Mouse (Mus musculus): ENCODE data around the gene Scn3b.

Gene Scn3b

GRCm38 (mm10) chr9:40316865-40317660 lies 48.0 kb downstream of the Scn3b start:
- DNase-seq (ENCODE audit: low read depth, low spot score), result peak; percentile 80

- DNase-seq (ENCODE audit: low read depth, low spot score), result peak; percentile 74
Observed at GRCm38 (mm10) chr9:40317735-40318134, 48.7 kb downstream of the Scn3b start.

- DNase-seq (ENCODE audit: low read depth, low spot score), result peak; percentile 81
Observed at GRCm38 (mm10) chr9:40318771-40319170, 49.8 kb downstream of the Scn3b start.

GRCm38 (mm10) chr9:40320405-40320804 lies 51.4 kb downstream of the Scn3b start:
- peak; percentile 72 for DNase-seq (ENCODE audit: low read depth, low spot score)

GRCm38 (mm10) chr9:40320879-40321667 lies 52.1 kb downstream of the Scn3b start:
- peak; percentile 93 for DNase-seq (ENCODE audit: low read depth, low spot score)

- DNase-seq (ENCODE audit: low read depth, low spot score), result no peak
Observed at GRCm38 (mm10) chr9:40321668-40322003, 52.6 kb downstream of the Scn3b start.

- DNase-seq (ENCODE audit: low read depth, low spot score), result no peak
Observed at GRCm38 (mm10) chr9:40322372-40322771, 53.4 kb downstream of the Scn3b start.

GRCm38 (mm10) chr9:40323171-40323570 lies 54.2 kb downstream of the Scn3b start:
- no peak for DNase-seq (ENCODE audit: low read depth, low spot score)

GRCm38 (mm10) chr9:40323773-40324172 lies 54.8 kb downstream of the Scn3b start:
- DNase-seq (ENCODE audit: low read depth, low spot score), result peak; percentile 68

GRCm38 (mm10) chr9:40324232-40324792 lies 55.3 kb downstream of the Scn3b start:
- no peak for DNase-seq (ENCODE audit: low read depth, low spot score)

- no peak for DNase-seq (ENCODE audit: low read depth, low spot score)
Observed at GRCm38 (mm10) chr9:40324826-40325225, 55.8 kb downstream of the Scn3b start.

- DNase-seq (ENCODE audit: low read depth, low spot score), result no peak
Observed at GRCm38 (mm10) chr9:40326260-40326915, 57.4 kb downstream of the Scn3b start.

GRCm38 (mm10) chr9:40330609-40331382 lies 61.8 kb downstream of the Scn3b start:
- peak; percentile 98 for DNase-seq (ENCODE audit: low read depth, low spot score)

- peak; percentile 70 for DNase-seq (ENCODE audit: low read depth, low spot score)
Observed at GRCm38 (mm10) chr9:40331411-40332286, 62.6 kb downstream of the Scn3b start.

GRCm38 (mm10) chr9:40332326-40332725 lies 63.3 kb downstream of the Scn3b start:
- peak; percentile 98 for DNase-seq (ENCODE audit: low read depth, low spot score)

GRCm38 (mm10) chr9:40332731-40333648 lies 64.0 kb downstream of the Scn3b start:
- DNase-seq (ENCODE audit: low read depth, low spot score), result peak; percentile 78

- DNase-seq (ENCODE audit: low read depth, low spot score), result peak; percentile 94
Observed at GRCm38 (mm10) chr9:40333649-40334396, 64.8 kb downstream of the Scn3b start.

- DNase-seq (ENCODE audit: low read depth, low spot score), result peak; percentile 65
Observed at GRCm38 (mm10) chr9:40334617-40335016, 65.6 kb downstream of the Scn3b start.

Data from brain, adult 2 months (tissue).